8 mouse cellular contexts compared by ENCODE assay signal in genomic region chr13:16012243-16012887, GRCm38 (mm10). TPM values are rescaled to one million over a fixed set of nuclear protein-coding genes. Genes with fewer than 3 reads are reported as not detected.
DNase-seq lines count a peak whose midpoint lies in the region; ATAC-seq and TF ChIP-seq lines count a peak whose summit lies in the region.

No protein-coding gene starts in this region.

- no peak overlapping the region for H3K27ac ChIP-seq in CH12.LX (ENCODE audit: insufficient read depth, low read depth)
- H3K27ac ChIP-seq in forebrain, embryonic 15.5 days (replicated peaks): no peak overlapping the region; the same call in 1 of the 2 replicates
- peak overlapping the region; percentile 55; the same call in 1 of the 2 replicates for H3K27ac ChIP-seq in lung, embryonic 15.5 days
- peak overlapping the region; percentile 61 for H3K27ac ChIP-seq in olfactory bulb, adult 2 months (ENCODE audit: insufficient read depth, low read depth, low read length)
- no peak overlapping the region for H3K27ac ChIP-seq in thymus, adult 2 months (ENCODE audit: control insufficient read depth, insufficient read depth, low read length)

- H3K27me3 ChIP-seq in CH12.LX (replicated peaks): no peaks in the 10 kb centered on the region
- H3K27me3 ChIP-seq in forebrain, embryonic 15.5 days: 0 out of 2 replicates have a peak, but pooled peaks cover 5% of the 10 kb centered on the region
- H3K27me3 ChIP-seq in lung, embryonic 15.5 days: peaks cover 5% of the 10 kb centered on the region
- H3K27me3 ChIP-seq in thymus, adult 2 months (ENCODE audit: control insufficient read depth, insufficient read depth, low read length): no peaks in the 10 kb centered on the region; the same call in 1 of the 2 replicates

- no peaks in the 10 kb centered on the region for H3K9me3 ChIP-seq in CH12.LX (replicated peaks; ENCODE audit: low read length)
- H3K9me3 ChIP-seq in forebrain, embryonic 15.5 days: no peaks in the 10 kb centered on the region
- no peaks in the 10 kb centered on the region for H3K9me3 ChIP-seq in lung, embryonic 15.5 days

- no peaks in the 10 kb centered on the region for H3K79me2 ChIP-seq in CH12.LX (replicated peaks; ENCODE audit: control insufficient read depth, extremely low read depth, insufficient read depth, poor library complexity, severe bottlenecking)

- peak overlapping the region; percentile 79 for H3K9ac ChIP-seq in CH12.LX (ENCODE audit: insufficient read depth, low read depth)
- H3K9ac ChIP-seq in forebrain, embryonic 15.5 days (replicated peaks): peak overlapping the region; percentile 52
- H3K9ac ChIP-seq in lung, embryonic 15.5 days: peak overlapping the region; percentile 58

- H3K36me3 ChIP-seq in CH12.LX (replicated peaks in 1 of 2; ENCODE audit: control insufficient read depth in 1 of 2, insufficient read depth in 1 of 2, low read length in 1 of 2): no peaks in the 10 kb centered on the region
- no peaks in the 10 kb centered on the region for H3K36me3 ChIP-seq in forebrain, embryonic 15.5 days
- no peaks in the 10 kb centered on the region for H3K36me3 ChIP-seq in lung, embryonic 15.5 days
- H3K36me3 ChIP-seq in thymus, adult 2 months (ENCODE audit: control insufficient read depth, insufficient read depth, low read length): no peaks in the 10 kb centered on the region

- WGBS in forebrain, embryonic 15.5 days: 7% methylated on average over 19 of the region's 19 CpGs
- 6% methylated on average over 19 of the region's 19 CpGs for WGBS in lung, embryonic 15.5 days
- 9% methylated on average over 19 of the region's 19 CpGs for WGBS in olfactory bulb, adult 2 months
- WGBS in thymus, adult 2 months: 12% methylated on average over 19 of the region's 19 CpGs

- intact Hi-C loops in heart, postnatal 14 days (cut with DNase I): loop anchor here (2.0 kb wide), 2 partner anchors 750 to 1016 kb away; no protein-coding TSS in a partner anchor

- peak; percentile 83 for TF ChIP-seq RAD21 in CH12.LX (IDR thresholded peaks at IDR 0.05; ENCODE audit: low read depth, low read length)

- TF ChIP-seq CTCF in CH12.LX (conservative IDR thresholded peaks at IDR 0.05 in 1 of 2, IDR thresholded peaks at IDR 0.05 in 1 of 2; ENCODE audit: low read depth in 2 of 2, low read length in 2 of 2): peak in 1 of 2 experiments; percentile 75; a peak in 2 of 4 replicates
- peak; percentile 68 for TF ChIP-seq CTCF in olfactory bulb, adult 2 months (IDR thresholded peaks at IDR 0.05; ENCODE audit: insufficient read depth, low read depth, low read length)
- TF ChIP-seq CTCF in thymus, adult 2 months (IDR thresholded peaks at IDR 0.05; ENCODE audit: borderline replicate concordance, control insufficient read depth, extremely low read depth, insufficient read depth, low read length, poor library complexity): peak; percentile 62; the same call in 1 of the 2 replicates

- peaks cover 0 to 8% of the 10 kb centered on the region in 2 experiments; a peak in 2 of 4 replicates for H3K4me1 ChIP-seq in CH12.LX (ENCODE audit: control insufficient read depth in 1 of 2, insufficient read depth in 2 of 2)
- H3K4me1 ChIP-seq in forebrain, embryonic 15.5 days: peaks cover 19% of the 10 kb centered on the region
- peaks cover 10% of the 10 kb centered on the region for H3K4me1 ChIP-seq in lung, embryonic 15.5 days
- H3K4me1 ChIP-seq in olfactory bulb, adult 2 months (ENCODE audit: control insufficient read depth, insufficient read depth, low read length): peaks cover 11% of the 10 kb centered on the region
- H3K4me1 ChIP-seq in thymus, adult 2 months (replicated peaks; ENCODE audit: control insufficient read depth, insufficient read depth, low read length): peaks cover 12% of the 10 kb centered on the region

- TF ChIP-seq EP300 in CH12.LX (IDR thresholded peaks at IDR 0.05; ENCODE audit: low read length): peak; percentile 40; the same call in 1 of the 2 replicates

- DNase-seq in CH12.LX (ENCODE audit: extremely low read depth): peak; percentile 80
- DNase-seq in heart, postnatal 14 days: peak; percentile 70 to 81
- peak; percentile 81 to 88 for DNase-seq in kidney, postnatal 4 days
- DNase-seq in thymus, adult 2 months: peak; percentile 68

- TF ChIP-seq POLR2A in CH12.LX (IDR thresholded peaks at IDR 0.05; ENCODE audit: low read depth, low read length): peak; percentile 25; the same call in 1 of the 2 replicates
- 0 out of 2 replicates have a peak, but pooled peaks have one; percentile 21 for TF ChIP-seq POLR2A in olfactory bulb, adult 2 months (IDR thresholded peaks at IDR 0.05; ENCODE audit: insufficient read depth, low read depth, low read length)
- TF ChIP-seq POLR2A in thymus, adult 2 months (IDR thresholded peaks at IDR 0.05; ENCODE audit: control insufficient read depth, extremely low read depth, insufficient read depth, low read length, poor library complexity): no peak

- in situ Hi-C loops in CH12.LX (cut with MboI; ENCODE audit: low pct_ligation_motif_present, low pct_unique_long_range_greater_than_20kb, low sequenced_read_pairs): loop anchor here (25.0 kb wide), 3 partner anchors 475 to 1425 kb away; no protein-coding TSS in a partner anchor

- H3K4me2 ChIP-seq in CH12.LX (ENCODE audit: insufficient read depth, low read depth, poor library complexity, severe bottlenecking): peak overlapping the region; percentile 88
- H3K4me2 ChIP-seq in forebrain, embryonic 15.5 days (replicated peaks): peak overlapping the region; percentile 89
- H3K4me2 ChIP-seq in lung, embryonic 15.5 days: peak overlapping the region; percentile 93

- peak overlapping the region; percentile 49 to 72 (median 68) for H3K4me3 ChIP-seq in CH12.LX (replicated peaks in 1 of 3; ENCODE audit: low read depth in 2 of 3, low read length in 2 of 3, poor library complexity in 1 of 3)
- H3K4me3 ChIP-seq in forebrain, embryonic 15.5 days: peak overlapping the region; percentile 50
- peak overlapping the region; percentile 51 for H3K4me3 ChIP-seq in lung, embryonic 15.5 days
- peak overlapping the region; percentile 77 for H3K4me3 ChIP-seq in olfactory bulb, adult 2 months (ENCODE audit: insufficient read depth, low read depth, low read length)
- peak overlapping the region; percentile 64 for H3K4me3 ChIP-seq in thymus, adult 2 months (ENCODE audit: control insufficient read depth, insufficient read depth, low read length)

- dilution Hi-C loops in CH12.LX (cut with MboI; ENCODE audit: extremely low pct_ligation_motif_present, extremely low pct_unique_long_range_greater_than_20kb, low sequenced_read_pairs): no loop called here

- ATAC-seq in cerebellum, adult (ENCODE audit: insufficient number of reproducible peaks, low FRiP score, low TSS enrichment): peak; percentile 88
- ATAC-seq in forebrain, embryonic 15.5 days (replicated peaks): peak; percentile 79
- peak; percentile 93 for ATAC-seq in lung, embryonic 15.5 days (ENCODE audit: borderline replicate concordance, extremely low read depth, low FRiP score, low TSS enrichment)

TF ChIP-seq in CH12.LX, 34 proteins besides CTCF, POLR2A, EP300 and RAD21 (continues in another document):
- TF ChIP-seq NELFE (IDR thresholded peaks at IDR 0.05; ENCODE audit: low read depth, low read length) (no peak), E2F4 (IDR thresholded peaks at IDR 0.05; ENCODE audit: insufficient replicate concordance, low read depth, low read length) (no peak), USF2 (conservative IDR thresholded peaks at IDR 0.05; ENCODE audit: low read depth, low read length) (no peak), ZC3H11A (IDR thresholded peaks at IDR 0.05; ENCODE audit: low read depth, low read length) (peak; percentile 32), HCFC1 (IDR thresholded peaks at IDR 0.05; ENCODE audit: low read depth, low read length) (no peak; the same call in 1 of the 2 replicates), MAZ (IDR thresholded peaks at IDR 0.05; ENCODE audit: low read depth, low read length) (peak; percentile 89), MXI1 (IDR thresholded peaks at IDR 0.05; ENCODE audit: low read depth, low read length) (no peak), POLR2AphosphoS2 (IDR thresholded peaks at IDR 0.05; ENCODE audit: low read depth, low read length) (no peak), CHD2 (IDR thresholded peaks at IDR 0.05; ENCODE audit: low read length) (no peak), TBP (conservative IDR thresholded peaks at IDR 0.05; ENCODE audit: low read depth, low read length) (no peak), UBTF (IDR thresholded peaks at IDR 0.05; ENCODE audit: low read depth, low read length) (no peak), MEF2A (IDR thresholded peaks at IDR 0.05; ENCODE audit: borderline replicate concordance, low read depth, low read length) (0 out of 2 replicates have a peak, but pooled peaks have one; percentile 43), JUND (conservative IDR thresholded peaks at IDR 0.05; ENCODE audit: low read depth, low read length) (no peak), SMC3 (IDR thresholded peaks at IDR 0.05; ENCODE audit: low read depth, low read length) (peak; percentile 65), ELF1 (IDR thresholded peaks at IDR 0.05; ENCODE audit: low read depth, low read length) (peak; percentile 58), ZNF384 (IDR thresholded peaks at IDR 0.05; ENCODE audit: low read depth, low read length) (no peak), NRF1 (IDR thresholded peaks at IDR 0.05; ENCODE audit: low read depth, low read length) (0 out of 2 replicates have a peak, but pooled peaks have one; percentile 40), SIN3A (IDR thresholded peaks at IDR 0.05; ENCODE audit: low read length) (no peak), ETS1 (conservative IDR thresholded peaks at IDR 0.05; ENCODE audit: low read depth, low read length) (0 out of 2 replicates have a peak, but pooled peaks have one; percentile 12), IRF4 (IDR thresholded peaks at IDR 0.05; ENCODE audit: low read depth, low read length) (peak; percentile 85), RCOR1 (conservative IDR thresholded peaks at IDR 0.05; ENCODE audit: low read depth, low read length) (no peak), MAFK (IDR thresholded peaks at IDR 0.05; ENCODE audit: insufficient replicate concordance, low read length) (no peak), PAX5 (IDR thresholded peaks at IDR 0.05; ENCODE audit: low read length) (no peak), JUN (IDR thresholded peaks at IDR 0.05; ENCODE audit: insufficient read depth, low read depth, low read length) (no peak), CHD1 (IDR thresholded peaks at IDR 0.05; ENCODE audit: low read depth, low read length) (no peak)

RNA-seq across cellular contexts. Expression of gene Inhba, which starts 0.7 kb away (rescaled TPM):
- total RNA-seq in CH12.LX (2012; rRNA removed) (not detected in 2 replicates), CH12.LX (2014; rRNA removed) (not detected in 2 replicates)
- polyA plus RNA-seq in CH12.LX (2012; ENCODE audit: insufficient read length, low read depth): 0.05 TPM in 1 of 2 replicates, not detected in the other
- polyA plus RNA-seq in forebrain, embryonic 15.5 days (2015; fragmentation: Nextera tagmentation; extraction: Ambion mirVana): 7.4 and 7.5 TPM in 2 replicates
- 1 to 10 TPM; 3.5 to 4.1 TPM for total RNA-seq in heart, postnatal 14 days (2021)
- 3.5 and 4.7 TPM in 2 replicates for polyA plus RNA-seq in lung, embryonic 15.5 days (2015; fragmentation: Nextera tagmentation; extraction: Ambion mirVana)
- polyA plus RNA-seq in olfactory bulb, adult 2 months (2012; ENCODE audit: insufficient read depth, insufficient read length, low replicate concordance, missing spikeins): not detected in 2 replicates
- polyA plus RNA-seq in thymus, adult 2 months (2012; rRNA removed): 0.37 and 0.46 TPM in 2 replicates

Comparison
In these comparisons a context has a peak if more than half of its experiments do, and no peak if none do; other contexts are left out.
1. H3K27ac ChIP-seq: peak in lung, embryonic 15.5 days (single experiment) and olfactory bulb, adult 2 months (single experiment); none in CH12.LX (single experiment), forebrain, embryonic 15.5 days (single experiment) and thymus, adult 2 months (single experiment).
2. Peak in every context shown above with its lines, with median percentiles within 50 percentile points of each other: DNase-seq, H3K4me2 ChIP-seq, H3K4me3 ChIP-seq, H3K9ac ChIP-seq and ATAC-seq.